24 mouse cellular contexts compared by ENCODE assay signal in genomic region chrX:99978354-99978753, GRCm38 (mm10). TPM values are rescaled to one million over a fixed set of nuclear protein-coding genes. Genes with fewer than 3 reads are reported as not detected.
DNase-seq lines count a peak whose midpoint lies in the region; ATAC-seq and TF ChIP-seq lines count a peak whose summit lies in the region.
"Had no signal": no experiment of that assay in that cellular context is flagged by ENCODE, and none has a peak within 500 bp of the region (broad histone marks: within the 10 kb centered on the region; RNA-seq: fewer than 3 reads in every experiment).

No protein-coding gene starts in this region.

- H3K27ac ChIP-seq in kidney, postnatal 0 days = no peak overlapping the region
- H3K27ac ChIP-seq in midbrain, postnatal 0 days (ENCODE audit: low read depth, low read length) = no peak overlapping the region
- H3K27ac ChIP-seq in midbrain, embryonic 13.5 days = no peak overlapping the region
- H3K27ac ChIP-seq: embryonic facial prominence, embryonic 15.5 days; forebrain, embryonic 10.5 days; hindbrain, embryonic 15.5 days; lung, embryonic 15.5 days; macrophage; midbrain, embryonic 12.5 days; stomach, embryonic 15.5 days had no signal

- peak; percentile 3 for DNase-seq in adrenal gland, adult 2 months
- no peak for DNase-seq in adrenal gland, adult 8-10 months
- no peak for DNase-seq in kidney, postnatal 0 days (ENCODE audit: low spot score)
- no peak for DNase-seq in kidney, postnatal 25 days
- no peak for DNase-seq in midbrain, postnatal 0 days (ENCODE audit: low spot score)
- no peak for DNase-seq in heart, adult 8-10 months (ENCODE audit: low spot score)
- DNase-seq: cerebellum, postnatal 25 days; forebrain, postnatal 0 days; heart, postnatal 36 days; left cerebral cortex, postnatal 4 days; liver; right cerebral cortex, postnatal 14 days; thymus, adult 2 months had no signal

- ATAC-seq in kidney, postnatal 0 days (replicated peaks; ENCODE audit: low FRiP score, low read depth) = no peak
- ATAC-seq in midbrain, postnatal 0 days (ENCODE audit: low FRiP score) = no peak
- ATAC-seq in midbrain, embryonic 13.5 days = no peak
- ATAC-seq in erythroid progenitor cell, adult 5-6 weeks (replicated peaks; ENCODE audit: low FRiP score, poor library complexity, severe bottlenecking) = no peak
- ATAC-seq: forebrain, postnatal 0 days; intestine, embryonic 16.5 days had no signal

- no peaks in the 10 kb centered on the region for H3K4me1 ChIP-seq in kidney, postnatal 0 days (replicated peaks; ENCODE audit: insufficient read depth, low read length)
- H3K4me1 ChIP-seq in midbrain, postnatal 0 days (ENCODE audit: insufficient read depth, low read length) = no peaks in the 10 kb centered on the region
- peaks cover 4% of the 10 kb centered on the region; the same call in 1 of the 2 replicates for H3K4me1 ChIP-seq in midbrain, embryonic 13.5 days (replicated peaks)
- H3K4me1 ChIP-seq: embryonic facial prominence, embryonic 15.5 days; hindbrain, embryonic 15.5 days; lung, embryonic 15.5 days; stomach, embryonic 15.5 days had no signal

- no peak overlapping the region for H3K4me3 ChIP-seq in kidney, postnatal 0 days (replicated peaks; ENCODE audit: low read depth, low read length)
- H3K4me3 ChIP-seq in midbrain, postnatal 0 days (ENCODE audit: low read depth, low read length) = no peak overlapping the region
- H3K4me3 ChIP-seq in midbrain, embryonic 13.5 days (replicated peaks) = no peak overlapping the region
- H3K4me3 ChIP-seq: embryonic facial prominence, embryonic 15.5 days; forebrain, embryonic 10.5 days; hindbrain, embryonic 15.5 days; lung, embryonic 15.5 days; midbrain, embryonic 12.5 days; myocyte; stomach, embryonic 15.5 days had no signal

- H3K4me2 ChIP-seq in kidney, postnatal 0 days (ENCODE audit: low read length) = no peak overlapping the region
- no peak overlapping the region for H3K4me2 ChIP-seq in midbrain, postnatal 0 days (ENCODE audit: low read depth, low read length, poor library complexity, severe bottlenecking)
- H3K4me2 ChIP-seq in midbrain, embryonic 13.5 days (replicated peaks) = no peak overlapping the region
- H3K4me2 ChIP-seq: embryonic facial prominence, embryonic 15.5 days; hindbrain, embryonic 15.5 days; lung, embryonic 15.5 days; midbrain, embryonic 12.5 days; stomach, embryonic 15.5 days had no signal

- no peaks in the 10 kb centered on the region for H3K27me3 ChIP-seq in kidney, postnatal 0 days (ENCODE audit: insufficient read depth, low read length)
- H3K27me3 ChIP-seq in midbrain, postnatal 0 days (ENCODE audit: insufficient read depth, low read length) = 0 out of 2 replicates have a peak, but pooled peaks cover 4% of the 10 kb centered on the region
- H3K27me3 ChIP-seq in midbrain, embryonic 13.5 days = peaks cover 28% of the 10 kb centered on the region; the same call in 1 of the 2 replicates
- H3K27me3 ChIP-seq: lung, embryonic 15.5 days had no signal

- no peaks in the 10 kb centered on the region for H3K9me3 ChIP-seq in kidney, postnatal 0 days (replicated peaks; ENCODE audit: low read length)
- H3K9me3 ChIP-seq in midbrain, postnatal 0 days (ENCODE audit: low read length) = no peaks in the 10 kb centered on the region
- no peaks in the 10 kb centered on the region for H3K9me3 ChIP-seq in midbrain, embryonic 13.5 days
- H3K9me3 ChIP-seq: embryonic facial prominence, embryonic 15.5 days; forebrain, embryonic 10.5 days; hindbrain, embryonic 15.5 days; lung, embryonic 15.5 days; midbrain, embryonic 12.5 days; stomach, embryonic 15.5 days had no signal

- 68% methylated on average over 2 of the region's 2 CpGs for WGBS in kidney, postnatal 0 days
- WGBS in midbrain, postnatal 0 days = 64% methylated on average over 2 of the region's 2 CpGs
- 77% methylated on average over 2 of the region's 2 CpGs for WGBS in midbrain, embryonic 13.5 days

- peak; percentile 42 for TF ChIP-seq CTCF in kidney, postnatal 0 days (IDR thresholded peaks at IDR 0.05; ENCODE audit: low read depth)
- peak; percentile 58 for TF ChIP-seq CTCF in midbrain, postnatal 0 days (IDR thresholded peaks at IDR 0.05)

- H3K36me3 ChIP-seq in kidney, postnatal 0 days (ENCODE audit: insufficient read depth, low read length) = no peaks in the 10 kb centered on the region
- no peaks in the 10 kb centered on the region for H3K36me3 ChIP-seq in midbrain, postnatal 0 days (ENCODE audit: insufficient read depth, low read length)
- H3K36me3 ChIP-seq in midbrain, embryonic 13.5 days = no peaks in the 10 kb centered on the region
- H3K36me3 ChIP-seq: embryonic facial prominence, embryonic 15.5 days; forebrain, embryonic 10.5 days; hindbrain, embryonic 15.5 days; lung, embryonic 15.5 days; midbrain, embryonic 12.5 days; stomach, embryonic 15.5 days had no signal

- no peak overlapping the region for H3K9ac ChIP-seq in kidney, postnatal 0 days (ENCODE audit: low read depth, low read length)
- no peak overlapping the region for H3K9ac ChIP-seq in midbrain, postnatal 0 days (replicated peaks; ENCODE audit: low read length, poor library complexity, severe bottlenecking)
- no peak overlapping the region for H3K9ac ChIP-seq in midbrain, embryonic 13.5 days (replicated peaks)
- H3K9ac ChIP-seq: embryonic facial prominence, embryonic 15.5 days; forebrain, postnatal 0 days; hindbrain, embryonic 15.5 days; lung, embryonic 15.5 days; midbrain, embryonic 12.5 days; stomach, embryonic 15.5 days had no signal

RNA-seq across cellular contexts. Expression of gene Eda, which starts 2.9 kb away (rescaled TPM):
- 1 to 10 TPM; 8.2 to 10.0 TPM for total RNA-seq in adrenal gland, adult 2 months (2021)
- 2.8 and 3.1 TPM in 2 replicates for polyA plus RNA-seq in adrenal gland, adult 2 months (2012; rRNA removed)
- total RNA-seq in adrenal gland, adult 8-10 months (2022) = 10 to 100 TPM in 2 of 4 experiments, 1 to 10 TPM in 2; 5.5 to 11.4 (median 9.2) TPM
- polyA plus RNA-seq in kidney, postnatal 0 days (2015; fragmentation: Nextera tagmentation; extraction: Ambion mirVana) = 1.1 and 1.3 TPM in 2 replicates
- total RNA-seq in midbrain, postnatal 0 days (2014; rRNA removed) = 9.1 and 10.1 TPM in 2 replicates
- 1.8 and 1.9 TPM in 2 replicates for polyA plus RNA-seq in midbrain, postnatal 0 days (2015; fragmentation: Nextera tagmentation; extraction: Ambion mirVana)
- polyA plus RNA-seq in midbrain, embryonic 13.5 days (2015; fragmentation: Nextera tagmentation; extraction: Ambion mirVana) = 1.3 and 2.0 TPM in 2 replicates
- total RNA-seq in erythroid progenitor cell, adult 5-6 weeks (2015; ENCODE audit: low replicate concordance) = 0.72 TPM in 1 of 2 replicates, not detected in the other
- total RNA-seq in erythroid progenitor cell, adult 5-6 weeks (2017; ENCODE audit: low replicate concordance) = not detected in 2 replicates
- total RNA-seq in heart, adult 8-10 months (2022) = 1 to 10 TPM in 3 of 4 experiments, under 1 TPM in 1; 0.94 to 2.1 (median 1.5) TPM
- polyA plus RNA-seq: macrophage had no signal
